Mouse (Mus musculus): ENCODE results near the gene Samd4b. TPM values are rescaled to one million over a fixed set of nuclear protein-coding genes. Genes with fewer than 3 reads are reported as not detected.
"Not testable (repeated sequence)": the region's sequence is repeated elsewhere in the genome, so short reads cannot be mapped to it uniquely, and the experiment has no call there.

The Samd4b gene
- polyA plus RNA-seq, 1 experiment from 2014 or later: 25.8 TPM

DNA sequence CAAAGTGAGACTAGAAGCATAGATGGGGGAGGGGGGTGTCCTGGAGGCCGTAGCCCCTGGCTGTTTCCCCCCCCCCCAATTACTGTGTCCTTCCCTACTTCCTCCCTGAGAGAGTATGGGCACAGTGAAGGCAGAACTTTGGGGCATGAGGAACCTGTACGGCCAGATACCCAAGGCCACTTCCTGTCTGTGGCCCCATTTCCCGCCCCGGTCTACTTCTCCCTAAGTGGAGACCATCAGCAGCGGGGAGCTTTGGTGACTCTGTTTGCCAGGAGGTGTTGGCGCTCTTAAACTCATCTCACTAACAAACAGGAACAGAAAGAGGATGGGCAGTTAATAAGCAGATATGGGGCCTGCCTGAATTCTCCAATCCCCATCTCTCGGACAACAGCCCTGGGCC lies 50.3 kb downstream of the Samd4b start:
- peaks cover 9% of the 10 kb centered on the region; the same call in 1 of the 2 replicates for H3K4me1 ChIP-seq (ENCODE audit: control insufficient read depth, insufficient read depth, low read length)
- no peaks in the 10 kb centered on the region for H3K36me3 ChIP-seq (ENCODE audit: control insufficient read depth, insufficient read depth, low read length)
- H3K9me3 ChIP-seq (ENCODE audit: control insufficient read depth, low read depth, low read length): no peaks in the 10 kb centered on the region
- no peak overlapping the region for H3K27ac ChIP-seq (ENCODE audit: low read length)
- ATAC-seq (ENCODE audit: insufficient number of reproducible peaks, insufficient read depth, low FRiP score, low read depth): no peak
- H3K27me3 ChIP-seq (ENCODE audit: control insufficient read depth, insufficient read depth, low read length): no peaks in the 10 kb centered on the region
- no peak overlapping the region for H3K4me3 ChIP-seq (ENCODE audit: low read depth, low read length)
- WGBS: 61% methylated on average over 7 of the region's 7 CpGs
- no peak overlapping the region for H3K9ac ChIP-seq (replicated peaks; ENCODE audit: low read depth, low read length)
- no peak overlapping the region for H3K4me2 ChIP-seq (replicated peaks; ENCODE audit: low read depth, low read length)

DNA sequence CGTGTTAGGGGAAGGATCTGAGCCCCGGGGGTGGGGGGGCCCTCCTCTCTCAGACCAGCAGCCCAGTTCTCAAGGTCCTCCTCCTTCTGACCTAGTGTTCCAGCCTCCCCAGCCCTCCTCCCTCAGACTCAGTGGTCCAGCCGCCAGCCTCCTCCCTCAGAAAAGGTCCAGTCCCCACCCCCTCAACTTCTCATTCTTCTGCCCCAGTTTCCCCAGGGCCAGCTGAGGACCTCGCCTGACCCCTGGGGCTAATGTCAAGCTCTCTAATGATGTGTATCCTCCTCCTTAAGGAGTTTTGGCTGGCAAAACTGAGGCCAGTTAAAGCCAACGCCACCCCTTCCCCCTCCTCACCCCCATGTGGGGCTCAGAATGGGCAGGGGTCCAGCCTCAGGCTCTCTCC lies 50.8 kb downstream of the Samd4b start, which contains the start of gene Nccrp1:
Gene Nccrp1 (minus strand): TSS at position 101 of the 400 bp plus-strand sequence.
- H3K9ac ChIP-seq (replicated peaks; ENCODE audit: low read depth, low read length): no peak within 1 kb of the TSS
- H3K36me3 ChIP-seq (ENCODE audit: control insufficient read depth, insufficient read depth, low read length): no peaks in the 10 kb centered on the region
- H3K4me3 ChIP-seq (ENCODE audit: low read depth, low read length): peak within 1 kb of the TSS; percentile 13; the same call in 1 of the 2 replicates
- no peak within 1 kb of the TSS for H3K27ac ChIP-seq (ENCODE audit: low read length)
- H3K4me2 ChIP-seq (replicated peaks; ENCODE audit: low read depth, low read length): peak within 1 kb of the TSS; percentile 28
- WGBS: 2% methylated on average over 4 of the region's 5 CpGs
- H3K27me3 ChIP-seq (ENCODE audit: control insufficient read depth, insufficient read depth, low read length): no peaks in the 10 kb centered on the region
- H3K9me3 ChIP-seq (ENCODE audit: control insufficient read depth, low read depth, low read length): no peaks in the 10 kb centered on the region
- no peak for ATAC-seq (ENCODE audit: insufficient number of reproducible peaks, insufficient read depth, low FRiP score, low read depth)
- H3K4me1 ChIP-seq (ENCODE audit: control insufficient read depth, insufficient read depth, low read length): peaks cover 9% of the 10 kb centered on the region; the same call in 1 of the 2 replicates

DNA sequence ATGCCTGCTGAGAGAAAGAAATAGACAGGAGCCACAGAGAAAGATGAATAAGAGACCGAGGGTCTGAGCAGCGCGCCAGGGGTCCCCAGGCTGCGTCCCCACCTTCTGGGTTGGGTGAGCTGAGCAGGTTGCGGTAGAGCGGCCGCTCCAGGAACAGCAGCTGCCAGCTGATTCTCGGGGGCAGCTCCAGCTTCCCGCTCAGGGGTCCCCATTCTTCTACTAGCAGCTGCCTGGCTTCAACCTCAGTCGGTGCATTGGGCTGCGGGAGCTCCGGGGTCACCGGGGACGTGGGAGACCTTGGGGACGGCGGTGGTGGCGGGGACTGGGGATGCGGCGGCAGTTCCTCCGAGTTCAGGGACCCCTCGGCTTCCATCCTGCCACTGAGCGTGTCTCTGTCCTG lies 51.3 kb downstream of the Samd4b start:
- no peak overlapping the region for H3K9ac ChIP-seq (replicated peaks; ENCODE audit: low read depth, low read length)
- WGBS: 1% methylated on average over 22 of the region's 22 CpGs
- peak overlapping the region; percentile 28 for H3K4me2 ChIP-seq (replicated peaks; ENCODE audit: low read depth, low read length)

DNA sequence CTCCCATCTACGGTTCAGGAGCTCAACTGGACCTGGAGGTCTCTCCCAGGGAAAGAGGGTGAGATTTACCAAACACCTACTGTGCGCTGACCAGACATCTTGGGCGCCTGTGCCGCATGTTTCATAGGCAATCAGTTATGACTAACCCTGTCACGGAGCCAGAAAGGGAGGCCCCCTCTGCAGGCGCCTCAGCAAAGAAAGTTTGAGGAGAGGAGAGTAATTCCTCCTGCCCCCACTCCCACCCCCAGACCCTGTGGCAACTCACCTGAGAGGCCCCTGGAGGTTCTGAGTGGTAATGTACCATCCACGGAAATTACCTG lies 52.1 kb downstream of the Samd4b start:
- H3K4me2 ChIP-seq (replicated peaks; ENCODE audit: low read depth, low read length): no peak overlapping the region
- no peak overlapping the region for H3K9ac ChIP-seq (replicated peaks; ENCODE audit: low read depth, low read length)
- no peak overlapping the region for H3K27ac ChIP-seq (ENCODE audit: low read length)
- H3K4me1 ChIP-seq (ENCODE audit: control insufficient read depth, insufficient read depth, low read length): peaks cover 9% of the 10 kb centered on the region; the same call in 1 of the 2 replicates
- 45% methylated on average over 7 of the region's 7 CpGs for WGBS
- no peaks in the 10 kb centered on the region for H3K36me3 ChIP-seq (ENCODE audit: control insufficient read depth, insufficient read depth, low read length)
- no peak for ATAC-seq (ENCODE audit: insufficient number of reproducible peaks, insufficient read depth, low FRiP score, low read depth)
- H3K4me3 ChIP-seq (ENCODE audit: low read depth, low read length): no peak overlapping the region
- no peaks in the 10 kb centered on the region for H3K9me3 ChIP-seq (ENCODE audit: control insufficient read depth, low read depth, low read length)
- H3K27me3 ChIP-seq (ENCODE audit: control insufficient read depth, insufficient read depth, low read length): no peaks in the 10 kb centered on the region

More for the DNA sequence above, 51.3 kb downstream of the Samd4b start:
- H3K4me1 ChIP-seq (ENCODE audit: control insufficient read depth, insufficient read depth, low read length): peaks cover 9% of the 10 kb centered on the region; the same call in 1 of the 2 replicates
- H3K36me3 ChIP-seq (ENCODE audit: control insufficient read depth, insufficient read depth, low read length): no peaks in the 10 kb centered on the region
- ATAC-seq (ENCODE audit: insufficient number of reproducible peaks, insufficient read depth, low FRiP score, low read depth): no peak
- no peak overlapping the region for H3K27ac ChIP-seq (ENCODE audit: low read length)
- peak overlapping the region; percentile 13; the same call in 1 of the 2 replicates for H3K4me3 ChIP-seq (ENCODE audit: low read depth, low read length)
- no peaks in the 10 kb centered on the region for H3K27me3 ChIP-seq (ENCODE audit: control insufficient read depth, insufficient read depth, low read length)
- H3K9me3 ChIP-seq (ENCODE audit: control insufficient read depth, low read depth, low read length): no peaks in the 10 kb centered on the region

DNA sequence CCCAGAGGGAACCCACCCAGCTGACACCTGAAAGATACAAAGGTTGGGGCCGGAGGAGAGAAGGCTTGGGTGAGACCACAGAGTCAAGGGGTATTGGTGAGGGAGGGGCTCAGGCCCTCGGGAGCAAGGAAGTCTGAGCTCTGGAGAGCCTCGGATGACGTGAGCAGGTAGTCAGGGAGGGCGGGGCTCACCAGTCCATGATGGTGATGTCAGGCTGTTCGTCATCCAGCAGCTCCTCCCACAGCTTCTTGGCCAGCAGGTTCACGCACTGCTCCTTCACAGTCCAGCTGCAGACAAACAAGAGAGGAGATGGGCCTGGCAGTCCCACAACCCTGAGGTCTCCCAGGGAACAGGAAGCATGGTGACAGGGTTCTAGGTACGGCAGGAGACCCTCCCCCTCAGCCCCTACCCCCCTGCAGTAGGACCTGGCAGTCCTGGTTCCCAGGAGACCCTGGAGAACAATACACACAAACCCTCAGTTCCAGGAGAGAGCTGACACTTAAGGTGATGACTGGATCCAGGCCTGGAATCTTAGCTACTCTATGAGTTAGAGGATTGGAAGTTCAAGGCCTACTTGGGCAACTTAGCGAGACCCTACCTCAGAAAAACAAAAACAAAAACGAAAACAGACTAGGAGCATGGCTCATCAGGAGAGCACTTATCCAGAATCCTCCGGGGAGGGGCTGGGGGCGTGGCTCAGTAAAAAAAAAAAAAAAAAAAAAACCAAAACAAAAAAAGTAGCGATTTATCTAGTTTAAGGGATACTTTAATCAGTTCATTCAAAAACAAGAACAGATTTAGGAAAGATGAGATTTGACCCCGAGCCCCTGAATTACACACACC lies 52.7 kb downstream of the Samd4b start:
- ATAC-seq (ENCODE audit: insufficient number of reproducible peaks, insufficient read depth, low FRiP score, low read depth): peak; percentile 42; the same call in 1 of the 2 replicates
- WGBS: 22% methylated on average over 14 of the region's 14 CpGs
- no peaks in the 10 kb centered on the region for H3K36me3 ChIP-seq (ENCODE audit: control insufficient read depth, insufficient read depth, low read length)
- no peak overlapping the region for H3K27ac ChIP-seq (ENCODE audit: low read length)
- peaks cover 9% of the 10 kb centered on the region; the same call in 1 of the 2 replicates for H3K4me1 ChIP-seq (ENCODE audit: control insufficient read depth, insufficient read depth, low read length)
- no peaks in the 10 kb centered on the region for H3K27me3 ChIP-seq (ENCODE audit: control insufficient read depth, insufficient read depth, low read length)
- no peaks in the 10 kb centered on the region for H3K9me3 ChIP-seq (ENCODE audit: control insufficient read depth, low read depth, low read length)
- H3K4me3 ChIP-seq (ENCODE audit: low read depth, low read length): no peak overlapping the region
- no peak overlapping the region for H3K9ac ChIP-seq (replicated peaks; ENCODE audit: low read depth, low read length)
- H3K4me2 ChIP-seq (replicated peaks; ENCODE audit: low read depth, low read length): no peak overlapping the region

DNA sequence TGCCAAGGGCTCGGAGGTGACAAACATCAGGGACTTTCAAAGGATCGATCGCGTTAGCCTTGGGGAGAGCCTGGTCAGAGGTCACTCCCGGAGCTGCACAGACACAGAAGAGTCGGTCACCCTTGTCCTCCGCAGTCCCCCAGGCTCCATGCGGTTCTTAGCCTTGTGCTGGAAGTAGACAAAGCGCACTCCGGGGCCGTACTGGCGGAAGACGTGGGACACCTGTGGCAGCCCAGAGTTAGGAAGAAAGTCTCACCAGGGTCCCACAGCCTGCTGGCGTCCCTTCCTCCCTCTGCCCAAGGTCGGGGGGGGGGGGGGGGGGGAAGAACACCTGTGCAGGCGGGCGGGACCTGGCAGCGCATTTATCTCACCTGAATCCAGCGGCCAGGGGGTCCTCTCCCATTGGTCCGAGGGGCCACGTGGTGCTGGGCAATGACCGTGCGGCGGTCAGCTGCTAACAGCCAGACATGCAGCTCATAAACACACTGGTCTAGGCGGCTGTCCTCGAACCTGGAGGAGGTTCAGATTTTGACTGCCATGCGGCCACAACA lies 53.8 kb downstream of the Samd4b start:
- 5% methylated on average over 24 of the region's 27 CpGs for WGBS
- Histone ChIP-seq H3K4me1 (ENCODE audit: control insufficient read depth, insufficient read depth, low read length) (peaks cover 9% of the 10 kb centered on the region; the same call in 1 of the 2 replicates), H3K36me3 (ENCODE audit: control insufficient read depth, insufficient read depth, low read length) (no peaks in the 10 kb centered on the region), H3K4me3 (ENCODE audit: low read depth, low read length) (peak overlapping the region; percentile 7; the same call in 1 of the 2 replicates), H3K27ac (ENCODE audit: low read length) (no peak overlapping the region), H3K4me2 (replicated peaks; ENCODE audit: low read depth, low read length) (peak overlapping the region; percentile 34), H3K9ac (replicated peaks; ENCODE audit: low read depth, low read length) (no peak overlapping the region), H3K27me3 (ENCODE audit: control insufficient read depth, insufficient read depth, low read length) (no peaks in the 10 kb centered on the region), H3K9me3 (ENCODE audit: control insufficient read depth, low read depth, low read length) (no peaks in the 10 kb centered on the region)
- peak; percentile 68 for ATAC-seq (ENCODE audit: insufficient number of reproducible peaks, insufficient read depth, low FRiP score, low read depth)

DNA sequence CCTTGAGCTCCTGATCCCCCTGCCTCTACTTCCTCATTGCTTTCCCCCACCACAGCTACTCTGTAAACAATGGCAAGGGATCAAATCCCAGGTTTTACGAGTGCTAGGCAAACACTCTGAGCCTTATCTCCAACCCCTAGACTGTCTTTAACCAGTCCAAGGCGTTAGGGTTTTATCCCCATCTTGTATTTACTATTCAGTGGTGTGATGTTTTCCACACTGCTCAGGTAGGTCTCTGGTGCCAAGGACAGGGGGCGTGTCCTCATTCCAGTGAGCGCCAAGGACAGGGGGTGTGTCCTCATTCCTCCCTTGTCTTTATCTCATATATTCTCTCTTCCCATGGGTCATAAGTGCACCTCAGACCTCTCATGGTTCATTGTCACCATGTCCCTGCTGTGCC lies 57.4 kb downstream of the Samd4b start, which contains the start of gene Sycn:
Gene Sycn (plus strand): TSS at position 360 of the 400 bp plus-strand sequence.
- Histone ChIP-seq H3K4me1 (ENCODE audit: control insufficient read depth, insufficient read depth, low read length) (0 out of 2 replicates have a peak, but pooled peaks cover 2% of the 10 kb centered on the region), H3K9me3 (ENCODE audit: control insufficient read depth, low read depth, low read length) (no peaks in the 10 kb centered on the region), H3K36me3 (ENCODE audit: control insufficient read depth, insufficient read depth, low read length) (no peaks in the 10 kb centered on the region), H3K4me3 (ENCODE audit: low read depth, low read length) (no peak within 1 kb of the TSS), H3K9ac (replicated peaks; ENCODE audit: low read depth, low read length) (no peak within 1 kb of the TSS), H3K4me2 (replicated peaks; ENCODE audit: low read depth, low read length) (no peak within 1 kb of the TSS), H3K27ac (ENCODE audit: low read length) (no peak within 1 kb of the TSS), H3K27me3 (ENCODE audit: control insufficient read depth, insufficient read depth, low read length) (no peaks in the 10 kb centered on the region)
- ATAC-seq (ENCODE audit: insufficient number of reproducible peaks, insufficient read depth, low FRiP score, low read depth): peak; percentile 12; the same call in 1 of the 2 replicates
- WGBS: 67% methylated on average over 4 of the region's 4 CpGs

DNA sequence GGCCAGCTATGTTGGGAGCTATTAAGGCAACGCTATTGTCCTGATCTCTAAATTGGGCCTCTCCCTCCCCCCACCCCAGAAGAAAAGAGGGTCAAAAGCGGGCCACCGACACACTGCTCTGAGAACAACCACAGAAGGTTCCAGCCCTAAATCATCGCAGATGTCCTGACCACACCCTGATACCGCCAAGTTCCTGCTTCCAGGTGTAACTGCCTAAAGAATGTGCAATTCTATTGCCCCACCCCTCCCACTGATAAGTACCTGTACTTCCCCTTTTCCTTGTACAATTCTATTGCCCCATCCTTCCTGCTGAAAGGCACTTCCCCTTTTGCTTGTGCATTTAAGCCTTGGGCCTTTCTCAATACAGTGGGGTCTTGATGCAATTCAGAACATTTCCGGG lies 59.1 kb downstream of the Samd4b start:
- not testable (repeated sequence) for H3K4me3 ChIP-seq (ENCODE audit: low read depth, low read length); H3K27ac ChIP-seq (ENCODE audit: low read length); H3K36me3 ChIP-seq (ENCODE audit: control insufficient read depth, insufficient read depth, low read length); H3K4me2 ChIP-seq (replicated peaks; ENCODE audit: low read depth, low read length); H3K9ac ChIP-seq (replicated peaks; ENCODE audit: low read depth, low read length); H3K27me3 ChIP-seq (ENCODE audit: control insufficient read depth, insufficient read depth, low read length); H3K4me1 ChIP-seq (ENCODE audit: control insufficient read depth, insufficient read depth, low read length); ATAC-seq (ENCODE audit: insufficient number of reproducible peaks, insufficient read depth, low FRiP score, low read depth); H3K9me3 ChIP-seq (ENCODE audit: control insufficient read depth, low read depth, low read length)
- WGBS: 87% methylated on average over 6 of the region's 6 CpGs

Data from stomach, embryonic 14.5 days (tissue).